Mouse (Mus musculus) C2C12 (cell line): ENCODE measurements at regions not wholly inside any gene's neighbourhood (a gene's known extent, or its start where the extent isn't known, plus 50 kb on each side); places are given as distances from the start of the nearest gene placed in this dataset.

ENCODE experiments used
- H3K27me3 ChIP-seq: one replicate; pipeline ENCODE4 v1.6.1; 2011; ENCODE audit not compliant: control insufficient read depth, insufficient read depth, insufficient read length
- H3K36me3 ChIP-seq: one replicate; pipeline ENCODE4 v1.6.1; 2011; ENCODE audit not compliant: control insufficient read depth, insufficient read depth
- H3K4me3 ChIP-seq: one replicate; pipeline ENCODE4 v1.5.1; 2011; ENCODE audit warnings: mild to moderate bottlenecking, control low read depth; ENCODE audit not compliant: poor library complexity, insufficient read depth, severe bottlenecking
- H3K79me2 ChIP-seq: one replicate; pipeline ENCODE4 v1.6.1; 2011; ENCODE audit not compliant: control insufficient read depth, insufficient read depth
- H3K79me3 ChIP-seq: one replicate; pipeline ENCODE4 v1.6.1; 2011; ENCODE audit warnings: low read depth, control low read depth
- H3ac ChIP-seq: one replicate; pipeline ENCODE3; 2011; ENCODE audit warnings: low read depth; ENCODE audit not compliant: control insufficient read depth, insufficient read length
- CEBPB ChIP-seq: IDR thresholded peaks from one replicate; pipeline ENCODE4 v1.6.1; 2011; ENCODE audit warnings: low read depth, mild to moderate bottlenecking, control low read depth, moderate library complexity
- CTCF ChIP-seq: IDR thresholded peaks from one replicate; pipeline ENCODE4 v1.5.1; 2011; ENCODE audit not compliant: control insufficient read depth, insufficient read depth, insufficient read length
- FOSL1 ChIP-seq: IDR thresholded peaks from one replicate; pipeline ENCODE4 v1.8.0; 2011; ENCODE audit warnings: mild to moderate bottlenecking, low read length; ENCODE audit not compliant: poor library complexity, insufficient read depth, severe bottlenecking
- MAX ChIP-seq: IDR thresholded peaks from one replicate; pipeline ENCODE4 v1.6.1; 2011; ENCODE audit warnings: mild to moderate bottlenecking, control low read depth
- MYOD1 ChIP-seq: IDR thresholded peaks from one replicate; pipeline ENCODE4 v1.6.1; 2011; ENCODE audit warnings: low read depth; ENCODE audit not compliant: control insufficient read depth, insufficient read length
- MYOG ChIP-seq: IDR thresholded peaks from one replicate; pipeline ENCODE4 v1.6.1; 2011; ENCODE audit not compliant: control insufficient read depth, insufficient read length; ENCODE audit errors: extremely low read depth
- USF1 ChIP-seq: IDR thresholded peaks from one replicate; pipeline ENCODE4 v1.6.1; 2011; ENCODE audit warnings: low read depth, mild to moderate bottlenecking, control low read depth, moderate library complexity

DNA sequence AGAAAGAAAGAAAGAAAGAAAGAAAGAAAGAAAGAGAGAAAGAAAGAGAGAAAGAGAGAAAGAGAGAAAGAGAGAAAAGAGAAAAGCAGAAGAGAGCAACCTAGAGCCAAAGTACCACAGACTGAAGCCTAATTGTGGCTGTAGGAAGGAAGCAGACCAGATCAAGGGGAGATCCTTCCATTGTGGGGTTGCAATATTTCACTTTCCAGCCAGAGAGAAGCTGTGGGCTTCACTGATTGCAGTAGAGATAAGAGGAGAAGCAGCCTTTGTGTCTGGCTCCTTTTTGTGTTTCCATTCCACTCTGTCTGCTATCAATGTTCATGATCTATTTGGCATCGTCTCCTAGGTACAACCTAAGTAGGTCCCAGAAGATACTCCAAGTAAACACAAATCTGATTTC is 79.0 kb upstream of the Xcl1 start:
- H3K4me3 ChIP-seq: no peak overlapping the region
- no peaks in the 10 kb centered on the region for H3K79me2 ChIP-seq
- H3ac ChIP-seq: no peak overlapping the region
- TF ChIP-seq FOSL1: no peak
- TF ChIP-seq MYOD1: no peak
- no peak for TF ChIP-seq MAX
- no peak for TF ChIP-seq CTCF
- no peak for TF ChIP-seq USF1
- TF ChIP-seq CEBPB: no peak
- no peak for TF ChIP-seq MYOG
- H3K27me3 ChIP-seq: no peaks in the 10 kb centered on the region
- no peaks in the 10 kb centered on the region for H3K79me3 ChIP-seq
- no peaks in the 10 kb centered on the region for H3K36me3 ChIP-seq

- H3K79me2 ChIP-seq: no peaks in the 10 kb centered on the region
- no peak overlapping the region for H3ac ChIP-seq
- no peak overlapping the region for H3K4me3 ChIP-seq
- H3K36me3 ChIP-seq: no peaks in the 10 kb centered on the region
- TF ChIP-seq CTCF (no peak), CEBPB (no peak)
- H3K79me3 ChIP-seq: no peaks in the 10 kb centered on the region
- H3K27me3 ChIP-seq: no peaks in the 10 kb centered on the region
Observed at GRCm38 (mm10) chr1:165013428-165013827, 78.1 kb upstream of the Xcl1 start.

DNA sequence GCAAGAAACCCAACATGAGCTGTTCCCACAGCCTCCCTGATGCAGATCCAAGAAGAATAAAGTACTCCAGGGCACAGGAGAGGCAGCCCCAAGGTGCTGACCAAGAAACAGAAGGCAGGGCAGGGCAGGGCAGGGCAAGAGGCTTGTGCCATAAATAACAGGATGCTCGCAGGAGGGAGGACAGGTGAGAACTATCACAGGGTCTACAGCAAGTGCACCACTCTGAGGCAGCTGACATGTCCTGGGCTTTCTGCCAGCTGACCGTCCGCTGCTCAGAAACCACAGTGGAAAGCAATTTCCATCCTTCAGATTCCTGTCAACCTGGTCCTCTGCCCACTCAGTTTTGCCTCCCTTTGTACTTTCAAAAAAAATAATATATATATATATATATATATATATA is 77.0 kb upstream of the Xcl1 start:
- Histone ChIP-seq H3K36me3 (no peaks in the 10 kb centered on the region), H3K79me3 (no peaks in the 10 kb centered on the region), H3K27me3 (no peaks in the 10 kb centered on the region), H3K79me2 (no peaks in the 10 kb centered on the region), H3K4me3 (no peak overlapping the region), H3ac (no peak overlapping the region)
- TF ChIP-seq MAX (no peak), FOSL1 (no peak), CTCF (no peak), CEBPB (no peak), USF1 (no peak), MYOD1 (no peak), MYOG (no peak)

GRCm38 (mm10) chr1:164999515-164999914 is 64.2 kb upstream of the Xcl1 start:
- H3K27me3 ChIP-seq: no peaks in the 10 kb centered on the region
- no peaks in the 10 kb centered on the region for H3K79me3 ChIP-seq
- H3K36me3 ChIP-seq: no peaks in the 10 kb centered on the region
- H3ac ChIP-seq: no peak overlapping the region
- no peaks in the 10 kb centered on the region for H3K79me2 ChIP-seq
- TF ChIP-seq CEBPB: no peak
- no peak for TF ChIP-seq MAX
- no peak for TF ChIP-seq FOSL1
- no peak for TF ChIP-seq MYOG
- TF ChIP-seq CTCF: no peak
- TF ChIP-seq MYOD1: no peak
- TF ChIP-seq USF1: no peak
- H3K4me3 ChIP-seq: no peak overlapping the region

GRCm38 (mm10) chr1:164998621-164999020 is 63.3 kb upstream of the Xcl1 start:
- TF ChIP-seq MAX (no peak), CTCF (no peak), MYOG (no peak), CEBPB (no peak), USF1 (no peak), FOSL1 (no peak), MYOD1 (no peak)
- Histone ChIP-seq H3K36me3 (no peaks in the 10 kb centered on the region), H3K79me3 (no peaks in the 10 kb centered on the region), H3K79me2 (no peaks in the 10 kb centered on the region), H3K4me3 (no peak overlapping the region), H3K27me3 (no peaks in the 10 kb centered on the region), H3ac (no peak overlapping the region)

GRCm38 (mm10) chr1:164997660-164998059 is 62.3 kb upstream of the Xcl1 start:
- Histone ChIP-seq H3ac (no peak overlapping the region), H3K79me3 (no peaks in the 10 kb centered on the region), H3K79me2 (no peaks in the 10 kb centered on the region), H3K36me3 (no peaks in the 10 kb centered on the region), H3K27me3 (no peaks in the 10 kb centered on the region), H3K4me3 (no peak overlapping the region)
- no peak for TF ChIP-seq CTCF
- no peak for TF ChIP-seq FOSL1
- no peak for TF ChIP-seq CEBPB
- no peak for TF ChIP-seq MAX
- no peak for TF ChIP-seq MYOD1
- no peak for TF ChIP-seq USF1
- no peak for TF ChIP-seq MYOG
